Mouse (Mus musculus) limb, embryonic 11.5 days (tissue): Measurements from ENCODE around the gene Gm266. TPM values are rescaled to one million over a fixed set of nuclear protein-coding genes. Genes with fewer than 3 reads are reported as not detected.

Experiments used
- ATAC-seq: fragments of 200-750 bp; cut with Nextera tagmentation; 2 replicates; pipeline ENCODE4 v1.8.0; 2017; ENCODE audit warnings: low read depth; ENCODE audit not compliant: insufficient number of reproducible peaks, low FRiP score, low TSS enrichment
- DNase-seq: peaks from one replicate; pipeline ENCODE4 v3.0.0-alpha.2; 2015; ENCODE audit warnings: low spot score
- H3K27ac ChIP-seq: fragments of 300-500 bp; sonication (generic); replicated peaks from 2 replicates; pipeline ENCODE4 v1.5.1; 2014; ENCODE audit warnings: low read depth, mild to moderate bottlenecking, low read length
- H3K27me3 ChIP-seq: fragments of 300-500 bp; sonication (generic); 2 replicates; pipeline ENCODE4 v1.6.1; 2014; ENCODE audit warnings: mild to moderate bottlenecking, low read length, mixed read lengths; ENCODE audit not compliant: control insufficient read depth, insufficient read depth
- H3K36me3 ChIP-seq: fragments of 300-500 bp; sonication (generic); 2 replicates; pipeline ENCODE4 v1.6.1; 2014; ENCODE audit warnings: mild to moderate bottlenecking, low read length, moderate library complexity, mixed read lengths; ENCODE audit not compliant: control insufficient read depth, insufficient read depth
- H3K4me1 ChIP-seq: fragments of 300-500 bp; sonication (generic); 2 replicates; pipeline ENCODE4 v1.6.1; 2014; ENCODE audit warnings: low read length, mixed read lengths; ENCODE audit not compliant: control insufficient read depth, insufficient read depth
- H3K4me2 ChIP-seq: fragments of 300-500 bp; sonication (generic); 2 replicates; pipeline ENCODE4 v1.6.1; 2014; ENCODE audit warnings: low read depth, mild to moderate bottlenecking, moderate library complexity; ENCODE audit not compliant: severe bottlenecking
- H3K4me3 ChIP-seq: fragments of 300-500 bp; sonication (generic); 2 replicates; pipeline ENCODE4 v1.5.1; 2014; ENCODE audit warnings: low read depth, low read length
- H3K9ac ChIP-seq: fragments of 300-500 bp; sonication (generic); 2 replicates; pipeline ENCODE4 v1.6.1; 2014; ENCODE audit warnings: mild to moderate bottlenecking, low read length
- H3K9me3 ChIP-seq: fragments of 300-500 bp; sonication (generic); 2 replicates; pipeline ENCODE4 v1.6.1; 2016; ENCODE audit warnings: low read length; ENCODE audit not compliant: control insufficient read depth
- WGBS: fragments of 180-500 bp; shearing (Covaris S2); extraction: QIAGEN DNeasy Blood & Tissue Kit; methylation state at CpG from one replicate; pipeline ENCODE4 v1.1.7; 2014; 5-methylcytosine and 5-hydroxymethylcytosine counted together
- polyA plus RNA-seq: library from polyadenylated mRNA; unstranded; fragments of >200 nt; fragmentation: Nextera tagmentation; extraction: Ambion mirVana; gene quantifications from 2 replicates; pipeline ENCODE4 v1.2.1, GENCODE M21; 2014

Gm266 gene
- polyA plus RNA-seq, 1 experiment from 2014 or later, result 11.4 TPM

GRCm38 (mm10) chr12:111441523-111441922 is 44.1 kb downstream of the Gm266 start:
- 60% methylated on average over 3 of the region's 3 CpGs for WGBS
- H3K27me3 ChIP-seq, result peaks cover 58% of the 10 kb centered on the region
- H3K9ac ChIP-seq, result no peak overlapping the region
- peaks cover 12% of the 10 kb centered on the region for H3K4me1 ChIP-seq
- H3K4me3 ChIP-seq, result no peak overlapping the region
- no peak for DNase-seq
- no peaks in the 10 kb centered on the region for H3K9me3 ChIP-seq
- H3K36me3 ChIP-seq, result no peaks in the 10 kb centered on the region; the same call in 1 of the 2 replicates
- no peak overlapping the region for H3K27ac ChIP-seq
- H3K4me2 ChIP-seq, result no peak overlapping the region
- no peak for ATAC-seq

GRCm38 (mm10) chr12:111440701-111441373 is 44.8 kb downstream of the Gm266 start:
- H3K27me3 ChIP-seq, result peaks cover 51% of the 10 kb centered on the region
- H3K4me1 ChIP-seq, result peaks cover 12% of the 10 kb centered on the region
- no peaks in the 10 kb centered on the region for H3K9me3 ChIP-seq
- WGBS, result 91% methylated on average over 9 of the region's 9 CpGs
- ATAC-seq (no peak), DNase-seq (no peak)
- H3K4me3 ChIP-seq, result no peak overlapping the region
- no peak overlapping the region for H3K27ac ChIP-seq
- no peak overlapping the region for H3K9ac ChIP-seq
- no peaks in the 10 kb centered on the region for H3K36me3 ChIP-seq
- no peak overlapping the region for H3K4me2 ChIP-seq

- ATAC-seq (no peak), DNase-seq (no peak)
- Histone ChIP-seq H3K4me2 (no peak overlapping the region), H3K27ac (no peak overlapping the region), H3K9ac (no peak overlapping the region), H3K9me3 (no peaks in the 10 kb centered on the region), H3K36me3 (no peaks in the 10 kb centered on the region), H3K27me3 (peaks cover 33% of the 10 kb centered on the region), H3K4me1 (peaks cover 10% of the 10 kb centered on the region), H3K4me3 (no peak overlapping the region)
- WGBS, result 82% methylated on average over 6 of the region's 6 CpGs
Observed at GRCm38 (mm10) chr12:111438850-111439249, 46.8 kb downstream of the Gm266 start.

GRCm38 (mm10) chr12:111437222-111437900 is 48.3 kb downstream of the Gm266 start:
- whole genome bisulfite sequencing, result 71% methylated on average over 5 of the region's 5 CpGs

GRCm38 (mm10) chr12:111436640-111437039 is 49.0 kb downstream of the Gm266 start:
- H3K27me3 ChIP-seq, result peaks cover 14% of the 10 kb centered on the region
- no peaks in the 10 kb centered on the region for H3K36me3 ChIP-seq
- H3K4me3 ChIP-seq, result no peak overlapping the region
- H3K4me2 ChIP-seq, result no peak overlapping the region
- no peak overlapping the region for H3K27ac ChIP-seq
- DNase-seq (no peak), ATAC-seq (no peak)
- no peak overlapping the region for H3K9ac ChIP-seq
- 70% methylated on average over 8 of the region's 8 CpGs for WGBS
- no peaks in the 10 kb centered on the region for H3K9me3 ChIP-seq
- no peaks in the 10 kb centered on the region for H3K4me1 ChIP-seq

More at GRCm38 (mm10) chr12:111437222-111437900, 48.3 kb downstream of the Gm266 start:
- H3K4me2 ChIP-seq, result no peak overlapping the region
- H3K4me1 ChIP-seq, result 0 out of 2 replicates have a peak, but pooled peaks cover under 1% of the 10 kb centered on the region
- H3K27ac ChIP-seq, result no peak overlapping the region
- no peak overlapping the region for H3K9ac ChIP-seq
- DNase-seq (no peak), ATAC-seq (no peak)
- no peak overlapping the region for H3K4me3 ChIP-seq
- no peaks in the 10 kb centered on the region for H3K36me3 ChIP-seq
- H3K9me3 ChIP-seq, result no peaks in the 10 kb centered on the region
- peaks cover 18% of the 10 kb centered on the region for H3K27me3 ChIP-seq

- Histone ChIP-seq H3K36me3 (no peaks in the 10 kb centered on the region), H3K4me2 (no peak overlapping the region), H3K4me1 (no peaks in the 10 kb centered on the region), H3K27ac (no peak overlapping the region), H3K27me3 (peaks cover 14% of the 10 kb centered on the region), H3K9me3 (no peaks in the 10 kb centered on the region), H3K4me3 (no peak overlapping the region), H3K9ac (no peak overlapping the region)
- WGBS, result 82% methylated on average over 3 of the region's 3 CpGs
- no peak for ATAC-seq
- DNase-seq, result no peak
Observed at GRCm38 (mm10) chr12:111436170-111436569, 49.5 kb downstream of the Gm266 start.

- no peak overlapping the region for H3K27ac ChIP-seq
- no peak overlapping the region for H3K9ac ChIP-seq
- H3K4me3 ChIP-seq, result no peak overlapping the region
- no peak overlapping the region for H3K4me2 ChIP-seq
- DNase-seq, result no peak
- H3K36me3 ChIP-seq, result no peaks in the 10 kb centered on the region
- ATAC-seq, result no peak
- peaks cover 8% of the 10 kb centered on the region; the same call in 1 of the 2 replicates for H3K4me1 ChIP-seq
- peaks cover 25% of the 10 kb centered on the region for H3K27me3 ChIP-seq
- 50% methylated on average over 8 of the region's 8 CpGs for WGBS
- no peaks in the 10 kb centered on the region for H3K9me3 ChIP-seq
Observed at GRCm38 (mm10) chr12:111434745-111435327, 50.8 kb downstream of the Gm266 start.
